Mouse (Mus musculus) liver, adult 2 months (tissue): ENCODE data around the gene Lasp1.

ENCODE experiments used
- CTCF ChIP-seq: fragments of 200-500 bp; IDR thresholded peaks from 2 replicates; pipeline ENCODE4 v1.5.1; 2011; ENCODE audit warnings: low read depth, low read length, control low read depth
- POLR2A ChIP-seq: fragments of 200-500 bp; IDR thresholded peaks from 2 replicates; pipeline ENCODE4 v1.6.1; 2011; ENCODE audit warnings: low read length, control low read depth; ENCODE audit not compliant: insufficient read depth; ENCODE audit errors: extremely low read depth

DNA sequence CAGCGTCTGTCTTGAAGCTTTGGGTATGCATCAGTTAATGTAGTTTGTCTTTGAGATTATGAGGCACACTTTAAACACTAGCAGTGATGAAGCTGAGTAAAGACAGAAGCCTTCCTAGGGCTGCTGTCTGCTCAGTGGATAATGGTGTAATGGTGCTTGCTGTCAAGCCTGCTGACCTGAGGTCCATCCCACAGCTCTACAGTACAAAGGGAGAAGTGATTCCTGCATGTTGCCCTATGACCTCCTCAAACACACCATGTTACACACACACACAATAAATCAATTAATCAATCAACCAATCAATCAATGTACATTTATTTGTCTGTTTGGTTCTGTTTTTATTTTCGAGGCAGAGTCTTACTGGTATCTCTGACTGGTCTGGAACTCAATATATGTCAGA, 63.3 kb downstream of the Lasp1 start:
- TF ChIP-seq CTCF (no peak), POLR2A (no peak)
